11 mouse cellular contexts compared by ENCODE assay signal in genomic region chr12:52933832-52934231, GRCm38 (mm10).
"Had no signal": no experiment of that assay in that cellular context is flagged by ENCODE, and none has a peak within 500 bp of the region (broad histone marks: within the 10 kb centered on the region; RNA-seq: fewer than 3 reads in every experiment).

No protein-coding gene starts in this region.

- H3K4me3 ChIP-seq: left cerebral cortex, adult 2 months; limb, embryonic 10.5 days; liver, embryonic 12.5 days; lung, embryonic 15.5 days had no signal

- H3K9me3 ChIP-seq: limb, embryonic 10.5 days; lung, embryonic 15.5 days had no signal

- H3K9ac ChIP-seq: liver, embryonic 12.5 days; lung, embryonic 15.5 days had no signal

- H3K27me3 ChIP-seq: liver, embryonic 12.5 days; lung, embryonic 15.5 days had no signal

- H3K4me1 ChIP-seq: liver, embryonic 12.5 days; lung, embryonic 15.5 days had no signal

- H3K27ac ChIP-seq: left cerebral cortex, adult 2 months; limb, embryonic 10.5 days; liver, embryonic 12.5 days; lung, embryonic 15.5 days; stomach, postnatal 0 days had no signal

- ATAC-seq: liver, embryonic 12.5 days had no signal

- H3K4me2 ChIP-seq: liver, embryonic 12.5 days; lung, embryonic 15.5 days had no signal

- H3K36me3 ChIP-seq: limb, embryonic 10.5 days; liver, embryonic 12.5 days; lung, embryonic 15.5 days had no signal

- DNase-seq: kidney, adult 8-10 months; kidney, postnatal 25 days; lung, postnatal 14 days; midbrain, embryonic 14.5 days; thymus, adult 2 months; thymus, postnatal 25 days had no signal
